Mouse (Mus musculus) gastrocnemius, adult 8-10 months (tissue): ENCODE data around the gene Tmcc2. TPM values are rescaled to one million over a fixed set of nuclear protein-coding genes. Genes with fewer than 3 reads are reported as not detected.

ENCODE experiments used
- DNase-seq, 2 experiments: peaks; one replicate each; pipeline ENCODE4 v3.0.0; 2022; ENCODE audit warnings: low spot score in 2 of 2
- total RNA-seq, 4 experiments: library from RNA; stranded (reverse); gene quantifications; 2 replicates each; pipeline ENCODE4 v1.2.4; 2022

Gene Tmcc2
- total RNA-seq, 4 experiments from 2014 or later: 38.8 to 60.0 (median 49.4) TPM

DNA sequence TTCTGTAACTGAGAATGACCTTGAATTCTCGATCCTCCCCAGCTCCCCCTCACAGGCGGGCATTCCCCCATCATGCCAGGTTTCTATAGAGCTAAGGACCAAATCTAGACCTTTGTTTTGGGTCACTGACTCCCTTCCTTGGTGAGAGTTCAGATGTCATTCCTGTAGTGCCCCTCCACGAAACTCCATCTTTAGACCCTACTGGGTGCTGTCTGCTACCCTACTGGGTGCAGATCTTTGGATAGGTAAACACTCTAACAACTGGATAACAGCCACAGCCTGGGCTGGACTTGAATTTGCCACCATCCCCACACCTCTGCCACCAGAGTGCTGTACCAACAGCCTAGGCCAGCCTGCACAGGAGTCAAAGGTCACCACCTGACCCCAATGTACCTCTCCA, 48.6 kb downstream of the Tmcc2 start:
- DNase-seq: no peak

DNA sequence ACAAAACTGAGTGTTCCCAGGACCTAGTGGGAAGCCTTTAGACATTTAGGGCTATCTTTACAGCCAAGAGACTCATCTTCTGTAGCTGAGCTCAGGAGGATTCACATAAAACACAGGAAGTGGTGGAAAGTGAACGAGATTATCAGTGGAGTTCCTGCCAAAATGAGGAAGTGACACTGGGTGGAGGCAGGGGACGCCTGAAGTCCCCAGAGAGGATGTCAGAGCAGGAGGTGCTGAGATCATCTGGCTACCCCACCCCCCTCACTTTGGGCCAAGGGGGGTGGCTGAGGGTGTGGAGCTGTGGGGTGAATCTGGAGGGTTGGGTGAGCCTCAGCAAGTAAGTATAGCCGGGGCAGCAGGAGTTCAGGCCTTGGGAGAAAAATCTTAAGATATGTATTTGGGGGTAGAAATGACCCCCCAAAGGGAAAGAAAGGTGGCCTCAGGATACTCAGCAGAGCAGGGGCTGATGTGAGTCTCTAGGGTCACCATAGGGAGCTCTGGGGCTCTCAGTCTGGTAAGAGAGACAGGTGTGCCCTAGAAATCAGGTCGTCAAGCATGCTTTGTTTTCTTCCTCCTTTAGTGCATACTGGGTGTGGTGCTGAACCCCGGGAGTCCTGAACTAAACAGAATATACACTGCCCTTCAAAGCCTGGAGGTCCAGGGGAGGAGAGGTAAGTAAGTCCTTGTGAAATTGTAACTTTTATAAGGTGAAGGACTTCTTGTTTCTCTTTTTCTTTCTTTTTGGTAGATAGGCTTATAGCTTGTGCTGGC, 49.2 kb downstream of the Tmcc2 start:
- peak; percentile 44 to 59 for DNase-seq

GRCm38 (mm10) chr1:132338027-132338660, 52.9 kb downstream of the Tmcc2 start:
- DNase-seq: no peak

GRCm38 (mm10) chr1:132336921-132337320, 54.2 kb downstream of the Tmcc2 start:
- DNase-seq: no peak

DNA sequence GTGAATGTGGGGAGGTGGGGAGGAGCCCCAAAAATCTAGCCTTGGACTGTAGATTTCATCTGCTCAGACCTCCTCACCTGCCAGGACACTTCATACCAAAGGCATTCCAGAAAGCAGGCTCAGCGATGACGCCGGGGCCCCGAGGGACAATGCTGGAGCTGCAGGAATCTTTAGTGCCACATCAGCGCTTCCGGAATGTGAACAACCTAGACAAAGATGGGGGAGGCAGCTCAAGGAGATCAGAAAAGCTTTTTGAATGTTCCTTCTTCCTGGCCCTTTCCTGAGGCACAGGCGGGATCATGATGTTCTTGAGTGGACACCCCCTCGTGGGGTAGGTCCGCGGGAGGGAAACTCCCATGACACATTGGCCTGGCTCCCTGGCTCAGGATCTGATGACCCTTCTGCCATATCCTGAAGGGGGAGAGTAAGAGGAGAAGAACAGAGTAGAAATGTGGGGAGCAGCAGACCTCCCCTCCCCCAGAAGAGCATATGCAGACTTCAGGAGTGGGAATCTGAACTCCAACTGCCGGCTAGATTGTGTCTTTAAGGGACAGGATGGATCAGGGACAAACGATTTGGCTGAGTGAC, 55.6 kb downstream of the Tmcc2 start:
- peak in 1 of 2 experiments; percentile 33 for DNase-seq

GRCm38 (mm10) chr1:132334178-132334801, 56.8 kb downstream of the Tmcc2 start:
- DNase-seq: no peak

- DNase-seq: peak; percentile 24 to 42
Measured at GRCm38 (mm10) chr1:132333675-132334141, 57.4 kb downstream of the Tmcc2 start.

- no peak for DNase-seq
Measured at GRCm38 (mm10) chr1:132333201-132333600, 57.9 kb downstream of the Tmcc2 start.

- DNase-seq: no peak
Measured at GRCm38 (mm10) chr1:132331283-132331682, 59.8 kb downstream of the Tmcc2 start.

DNA sequence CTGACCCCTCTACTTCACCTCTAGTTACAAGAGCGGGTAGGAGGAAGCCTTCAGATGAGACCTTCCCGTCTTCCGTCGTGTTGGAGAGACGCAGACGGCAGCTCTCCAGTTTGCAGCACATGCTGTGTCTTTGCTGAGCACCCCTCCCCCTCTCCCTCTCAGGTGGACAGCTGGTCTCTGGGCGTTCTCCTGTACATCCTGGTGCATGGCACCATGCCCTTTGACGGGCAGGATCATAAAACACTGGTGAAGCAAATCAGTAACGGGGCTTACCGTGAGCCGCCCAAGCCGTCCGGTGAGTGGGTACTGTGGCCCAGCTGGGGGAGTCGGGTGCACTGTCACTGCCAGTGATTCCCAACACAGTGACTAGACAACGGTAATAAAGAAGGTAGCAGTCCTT, 60.7 kb downstream of the Tmcc2 start:
- DNase-seq: no peak

DNA sequence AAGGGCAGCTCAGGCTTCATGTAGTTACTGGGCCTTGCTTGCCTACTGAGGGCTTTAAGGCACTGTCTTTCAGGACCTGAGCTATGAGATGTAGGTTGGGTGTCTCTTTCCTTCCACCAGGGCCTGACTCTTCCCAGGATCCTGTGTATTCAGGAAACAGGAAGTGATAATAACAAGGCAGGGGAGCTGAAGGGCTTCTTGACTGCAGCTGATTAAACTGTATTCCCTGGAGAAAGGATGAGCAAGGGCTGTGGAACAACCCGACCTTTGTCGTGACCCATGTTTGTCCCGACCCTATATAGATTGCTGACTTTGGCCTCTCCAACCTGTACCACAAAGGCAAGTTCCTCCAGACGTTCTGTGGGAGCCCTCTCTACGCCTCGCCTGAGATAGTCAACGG, 61.4 kb downstream of the Tmcc2 start:
- DNase-seq: no peak

DNA sequence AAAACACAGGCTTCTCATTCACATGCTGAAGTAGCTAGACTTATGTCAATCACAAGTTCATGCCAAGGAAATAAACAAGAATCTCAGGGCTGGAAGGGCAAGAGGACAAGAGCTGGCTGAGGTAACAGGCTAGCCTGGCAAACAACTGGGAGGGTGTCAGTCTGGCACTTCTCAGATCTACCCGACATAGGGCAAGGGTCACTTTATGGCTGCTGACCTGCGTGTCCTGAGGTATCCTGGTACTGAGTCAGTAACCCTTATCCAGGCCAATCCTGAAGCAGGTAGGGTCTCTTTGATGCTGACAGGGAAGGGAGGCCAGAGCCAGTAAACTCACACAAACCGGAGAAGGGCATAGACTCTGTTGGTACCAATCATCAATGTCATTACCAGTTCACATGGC, 62.5 kb downstream of the Tmcc2 start:
- no peak for DNase-seq

DNA sequence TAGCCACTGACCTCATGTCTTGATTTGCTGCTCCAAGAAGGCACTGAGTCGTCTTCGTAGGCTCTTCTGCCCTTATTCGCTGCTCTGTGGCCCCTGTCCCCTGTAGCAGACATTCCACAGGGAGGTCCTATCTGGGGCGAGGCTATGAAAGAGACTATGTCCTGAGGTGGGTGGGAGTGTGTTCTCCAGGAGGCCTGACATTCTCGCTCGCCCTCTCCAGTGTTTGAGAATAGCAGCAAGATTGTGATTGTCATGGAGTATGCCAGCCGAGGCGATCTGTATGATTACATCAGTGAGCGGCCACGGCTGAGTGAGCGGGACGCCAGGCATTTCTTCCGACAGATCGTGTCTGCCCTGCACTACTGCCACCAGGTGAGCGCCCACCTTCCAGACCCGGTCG, 63.6 kb downstream of the Tmcc2 start:
- DNase-seq: no peak

- no peak for DNase-seq
Measured at GRCm38 (mm10) chr1:132326777-132327176, 64.3 kb downstream of the Tmcc2 start.

DNA sequence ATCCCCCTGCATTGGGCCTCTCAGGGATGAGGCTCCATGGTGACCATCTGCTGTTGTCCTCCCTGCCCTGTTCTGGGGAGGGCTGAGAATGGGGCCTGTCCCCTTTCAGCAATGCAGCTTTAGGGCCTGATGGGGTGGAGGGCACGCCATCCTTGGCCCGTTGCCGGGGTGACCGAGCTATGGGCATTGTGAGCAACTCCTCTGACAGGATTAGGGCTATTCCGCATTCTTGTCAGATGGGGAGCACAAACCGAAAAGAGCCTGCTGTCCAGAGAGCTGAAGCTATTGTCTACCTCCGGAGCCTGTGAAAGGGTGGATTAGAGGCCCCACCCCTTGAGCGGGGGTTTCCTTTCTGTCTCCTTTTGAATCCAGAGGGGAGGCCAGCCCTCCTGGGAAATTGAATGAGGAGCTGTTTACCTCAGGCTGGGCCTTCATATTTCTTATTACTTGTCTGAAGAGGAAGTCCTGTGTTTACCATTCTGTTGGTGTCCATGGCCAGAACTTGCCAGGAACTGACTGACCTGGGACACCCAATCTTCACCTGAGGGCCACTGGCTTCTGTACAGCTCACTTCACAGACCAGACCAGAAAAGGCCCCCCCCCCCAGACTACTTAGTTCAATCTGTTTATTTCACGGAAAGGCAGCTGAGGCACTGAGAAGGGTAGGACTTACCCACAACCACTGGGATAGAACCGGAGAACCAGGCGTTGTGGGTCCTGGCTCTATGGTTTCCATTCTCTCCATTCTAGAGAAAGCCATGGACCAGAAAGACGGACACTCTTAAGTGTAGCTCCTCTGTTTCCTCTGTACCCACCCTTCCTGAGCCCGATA, 68.2 kb downstream of the Tmcc2 start:
- no peak for DNase-seq

DNA sequence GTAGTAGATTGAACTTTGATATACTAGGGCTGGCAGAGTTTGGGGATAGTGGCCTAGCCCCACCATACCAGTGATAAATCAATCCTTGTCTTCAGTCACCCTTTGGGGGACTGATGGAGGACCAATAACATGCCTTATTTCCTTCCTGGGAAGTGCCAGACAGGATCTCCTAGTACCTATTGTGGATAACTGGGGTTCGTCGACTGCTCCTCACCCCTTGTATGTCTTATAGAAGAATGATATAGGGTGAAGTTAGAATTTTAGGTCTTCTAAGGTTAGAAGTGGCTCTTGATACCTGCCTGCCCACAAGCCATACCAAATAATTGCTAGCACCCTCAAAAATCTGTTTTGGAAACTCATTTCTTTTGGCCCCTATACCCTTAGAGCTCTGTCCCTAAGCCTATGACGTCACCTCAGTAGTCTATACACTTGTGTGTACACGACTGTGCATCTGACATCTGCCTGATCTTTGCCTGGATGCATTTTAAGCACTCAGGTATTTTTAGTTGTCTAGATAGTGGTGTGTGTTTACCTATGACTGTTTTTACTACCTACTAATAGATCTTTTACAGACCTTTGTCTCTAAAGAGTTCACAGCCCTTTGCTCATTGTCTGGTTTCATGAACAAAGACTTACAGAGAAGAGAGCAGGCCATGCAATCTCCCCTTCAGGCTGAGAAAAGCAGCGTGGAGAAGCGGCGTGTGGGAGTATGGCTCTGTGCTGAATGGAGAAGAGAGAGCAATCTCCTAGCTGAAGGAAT, 69.1 kb downstream of the Tmcc2 start:
- DNase-seq: no peak

GRCm38 (mm10) chr1:132319242-132319641, 71.8 kb downstream of the Tmcc2 start:
- DNase-seq: no peak

DNA sequence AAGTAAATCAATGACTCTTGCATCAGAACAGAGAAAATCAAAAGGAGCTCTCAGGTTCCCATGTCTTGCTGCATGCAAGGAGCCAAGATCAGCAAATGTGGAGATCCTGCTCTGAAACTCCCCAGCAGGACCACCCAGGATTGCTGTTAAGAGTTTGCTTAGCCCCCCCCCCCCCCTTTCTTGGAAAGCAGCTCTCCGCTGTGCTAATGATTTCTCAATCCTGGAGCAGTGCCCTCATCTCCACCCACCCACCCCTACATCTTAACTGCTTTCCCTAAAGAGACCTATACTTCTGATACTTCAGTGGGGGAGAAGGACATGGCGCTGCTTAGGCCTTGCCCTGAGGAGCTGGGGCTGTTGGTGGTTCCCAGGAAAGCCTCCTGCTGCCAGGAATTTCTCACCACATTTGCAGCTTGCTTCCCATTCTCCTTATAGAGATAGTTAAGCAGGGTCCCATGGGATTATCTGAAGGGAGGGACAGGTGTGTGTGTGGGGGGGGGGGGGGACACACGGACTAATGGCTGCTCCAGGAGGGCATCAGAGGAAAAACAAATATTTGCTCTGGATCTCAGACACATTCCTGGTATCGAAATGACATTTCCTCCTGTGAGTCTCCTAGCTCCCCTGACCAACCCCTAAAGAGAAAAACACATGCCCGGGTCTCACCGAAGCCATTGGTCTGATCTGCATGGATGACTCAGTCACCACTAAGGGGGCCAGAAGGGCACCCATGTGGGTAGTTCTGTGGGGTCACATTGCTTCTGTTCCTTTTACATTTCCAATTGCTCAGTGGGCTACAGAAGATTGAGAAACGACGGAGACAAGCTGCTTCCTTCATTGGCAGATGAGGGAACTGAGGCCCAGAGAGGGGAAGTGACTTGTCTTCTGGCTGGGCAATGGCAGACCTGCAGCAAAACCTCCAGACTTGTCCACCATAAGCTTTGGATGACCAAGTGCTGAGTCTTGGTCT, 72.9 kb downstream of the Tmcc2 start:
- no peak for DNase-seq

GRCm38 (mm10) chr1:132317413-132317812, 73.7 kb downstream of the Tmcc2 start:
- DNase-seq: no peak
